Mouse (Mus musculus): Measurements from ENCODE around the gene Erc2.

The Erc2 gene

GRCm38 (mm10) chr14:28475421-28475820, 853.2 kb downstream of the Erc2 start:
- no peak for DNase-seq

DNA sequence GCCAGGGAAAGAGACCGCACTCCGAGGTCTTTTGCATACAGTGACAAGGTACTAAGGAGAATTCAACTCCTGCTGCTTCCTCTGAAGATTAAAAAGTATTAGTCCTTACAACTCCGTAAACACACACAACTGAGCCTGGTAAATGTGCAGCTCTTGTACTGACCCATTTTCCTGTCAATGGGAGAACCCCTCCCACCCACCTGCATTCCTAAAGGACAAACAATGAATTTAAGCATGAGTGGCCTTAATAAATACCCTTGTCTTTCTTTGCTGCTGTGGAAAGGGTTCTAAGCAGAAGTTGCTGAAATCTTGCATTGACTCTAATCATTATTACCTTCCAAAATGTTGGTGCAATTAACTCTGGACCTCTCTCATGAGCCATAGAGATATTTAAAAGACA, 854.5 kb downstream of the Erc2 start:
- DNase-seq: no peak

GRCm38 (mm10) chr14:28480866-28481265, 858.6 kb downstream of the Erc2 start:
- DNase-seq: no peak

DNA sequence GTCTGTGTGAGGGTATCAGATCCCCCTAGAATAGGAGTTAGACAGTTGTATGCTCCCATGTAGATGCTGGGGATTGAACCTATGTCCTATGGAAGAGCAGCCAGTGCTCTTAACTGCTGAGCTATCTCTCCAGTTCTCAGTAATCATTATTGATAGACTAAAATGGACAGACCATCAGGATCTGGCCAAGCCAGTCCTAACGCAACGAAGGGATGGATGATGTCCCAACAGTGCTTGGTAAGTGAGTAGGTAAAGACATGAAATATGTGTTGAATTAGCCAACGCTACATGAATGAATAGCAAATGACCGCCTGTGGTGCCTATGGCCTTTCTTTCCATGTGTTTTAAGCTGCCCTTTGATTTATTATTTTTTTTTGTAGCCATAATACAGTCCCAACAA, 871.6 kb downstream of the Erc2 start:
- no peak for DNase-seq

GRCm38 (mm10) chr14:28494273-28494672, 872.0 kb downstream of the Erc2 start:
- DNase-seq: no peak

DNA sequence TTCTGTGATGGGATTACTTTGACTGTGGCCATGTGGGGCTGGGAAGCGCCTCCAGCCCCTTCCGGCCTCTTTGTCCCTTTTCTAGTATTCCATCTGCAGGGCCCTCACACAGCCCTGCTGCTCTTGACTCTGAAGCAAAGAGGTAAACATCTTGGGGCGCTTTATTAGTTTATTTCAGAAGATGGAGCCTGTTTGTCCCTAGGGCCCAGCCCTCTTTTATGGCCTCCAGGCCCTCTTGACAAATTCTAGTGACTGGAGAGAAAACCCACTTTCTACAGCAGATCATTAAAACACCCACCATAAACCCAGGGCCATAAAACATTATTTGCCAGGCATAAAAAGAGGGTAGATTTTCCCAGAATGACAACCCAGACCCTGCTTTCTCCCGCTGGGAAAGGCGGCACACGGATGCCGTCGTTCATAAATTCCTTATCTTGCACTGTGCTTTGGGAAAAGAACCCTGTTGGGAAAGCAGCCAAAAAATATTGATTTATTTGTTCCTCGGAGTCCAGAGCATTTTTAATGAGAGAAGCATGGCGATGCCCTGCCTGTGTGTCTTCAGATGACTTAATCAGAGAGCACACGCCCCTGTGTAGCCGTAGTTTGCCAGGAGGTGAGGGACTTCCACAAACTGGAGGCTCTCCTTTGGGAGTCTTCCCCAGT, 879.1 kb downstream of the Erc2 start:
- no peak for DNase-seq

DNA sequence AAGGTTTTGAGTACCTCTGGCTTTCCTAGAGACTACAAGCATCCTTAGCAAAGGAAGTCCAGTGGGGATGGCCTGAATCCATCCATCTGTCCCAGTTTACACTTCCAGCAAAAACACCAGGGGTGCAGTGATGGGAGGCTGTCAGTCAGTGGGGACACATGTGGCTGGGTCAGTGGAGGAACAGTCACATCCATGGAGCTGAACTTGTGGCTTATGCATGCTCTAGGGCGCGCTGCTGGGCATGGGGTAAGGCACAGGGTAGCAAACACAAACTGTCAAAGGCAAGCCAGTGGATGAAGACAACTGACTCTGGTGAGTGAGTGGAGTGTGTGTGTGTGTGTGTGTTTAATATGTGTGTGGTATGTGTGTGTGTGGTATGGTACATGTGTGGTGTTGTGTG, 881.0 kb downstream of the Erc2 start:
- no peak for DNase-seq

- no peak for DNase-seq
These were observed 882.1 kb downstream of the Erc2 start, which contains the start of gene Wnt5a for GRCm38 (mm10) chr14:28504101-28505050. Wnt5a (plus strand) TSS chr14:28504750.

- DNase-seq: no peak
These were observed 882.9 kb downstream of the Erc2 start for GRCm38 (mm10) chr14:28505051-28505585.

- no peak for DNase-seq
These were observed 883.6 kb downstream of the Erc2 start for GRCm38 (mm10) chr14:28505586-28506375.

DNA sequence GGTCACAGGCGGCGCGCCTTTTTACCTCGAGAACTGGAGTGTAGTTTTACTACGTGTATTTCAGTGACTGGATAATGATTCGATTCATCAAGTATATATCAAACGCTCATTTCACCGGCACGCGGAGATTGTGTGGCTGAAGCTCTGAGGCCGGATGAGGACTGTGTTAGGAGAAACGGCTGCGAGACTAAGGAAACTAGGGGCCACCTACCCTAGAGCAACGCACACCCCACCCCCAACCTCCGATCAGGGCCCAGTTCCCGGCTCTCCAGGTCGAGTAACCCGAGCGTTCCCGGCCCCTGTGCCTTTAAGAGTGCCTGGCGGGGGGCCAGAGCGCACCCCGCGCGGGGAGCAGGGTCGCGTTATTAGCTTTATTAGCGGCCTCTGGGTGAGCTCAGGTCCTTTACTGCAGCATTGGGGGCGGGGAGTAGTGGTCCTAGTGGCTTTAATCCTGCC, 884.2 kb downstream of the Erc2 start:
- no peak for DNase-seq

GRCm38 (mm10) chr14:28507011-28507410, 884.8 kb downstream of the Erc2 start:
- no peak for DNase-seq

GRCm38 (mm10) chr14:28507471-28507870, 885.2 kb downstream of the Erc2 start:
- DNase-seq: no peak

- no peak for DNase-seq
These were observed 886.3 kb downstream of the Erc2 start for GRCm38 (mm10) chr14:28508288-28509258.

DNA sequence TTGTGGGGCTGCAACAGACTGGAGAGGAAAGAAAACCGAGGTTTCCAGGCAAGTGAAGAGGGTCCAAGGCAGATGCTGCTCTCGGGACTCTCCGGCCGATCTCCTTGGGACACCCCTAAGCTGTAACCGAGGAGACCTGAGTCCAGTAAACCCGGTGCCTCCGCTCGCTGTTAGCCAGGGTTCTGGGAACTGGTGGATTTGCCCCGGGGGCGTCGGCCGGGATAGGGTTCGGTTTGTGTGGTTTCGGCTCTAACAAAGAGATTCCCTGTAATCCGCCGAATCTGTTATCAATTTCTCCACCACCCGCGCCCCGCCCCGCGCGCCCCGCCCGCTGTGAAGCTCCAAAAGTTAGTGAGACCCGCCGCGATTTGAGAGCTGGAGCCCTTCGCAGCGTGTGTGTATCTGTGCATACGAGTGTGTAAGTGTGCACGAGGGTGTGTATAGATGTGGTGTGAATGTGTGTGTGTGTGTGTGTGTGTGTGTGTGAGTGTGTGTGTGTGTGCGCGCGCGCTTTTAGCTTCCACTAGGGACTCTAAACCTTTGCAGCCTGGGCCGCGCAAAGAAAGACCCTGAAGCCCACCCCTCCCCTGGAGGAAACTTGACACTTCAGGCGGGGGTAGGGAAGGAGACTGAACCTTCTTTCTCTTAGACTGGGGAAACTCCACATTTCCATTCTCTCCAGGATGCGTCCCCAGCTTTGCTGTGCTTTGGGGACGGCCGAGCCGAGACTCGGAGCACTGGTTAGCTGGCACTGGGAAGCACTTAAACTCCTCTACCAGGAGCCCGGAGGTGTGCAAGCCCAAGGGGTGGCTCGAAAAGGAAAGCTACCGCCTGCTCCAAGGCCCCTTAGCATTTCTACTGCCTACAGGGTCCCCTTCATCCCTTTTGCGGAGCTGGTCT, 887.5 kb downstream of the Erc2 start:
- no peak for DNase-seq

GRCm38 (mm10) chr14:28510341-28511028, 888.3 kb downstream of the Erc2 start:
- no peak for DNase-seq

GRCm38 (mm10) chr14:28511029-28511651, 888.9 kb downstream of the Erc2 start:
- no peak for DNase-seq

GRCm38 (mm10) chr14:28512805-28513590, 890.8 kb downstream of the Erc2 start:
- DNase-seq: no peak
